Mouse (Mus musculus) heart, embryonic 16.5 days (tissue): ENCODE results near the gene Mrtfa. TPM values are rescaled to one million over a fixed set of nuclear protein-coding genes. Genes with fewer than 3 reads are reported as not detected.

Experiments used
- ATAC-seq: fragments of 200-750 bp; cut with Nextera tagmentation; replicated peaks from 2 replicates; pipeline ENCODE4 v1.8.0; 2017; ENCODE audit warnings: moderate number of reproducible peaks; ENCODE audit not compliant: insufficient read depth, low FRiP score; ENCODE audit errors: extremely low read depth
- H3K27ac ChIP-seq: fragments of 300-500 bp; sonication (generic); 2 replicates; pipeline ENCODE4 v1.5.1; 2014; ENCODE audit warnings: mild to moderate bottlenecking, low read length, control low read depth, moderate library complexity
- H3K27me3 ChIP-seq: fragments of 300-500 bp; sonication (generic); 2 replicates; pipeline ENCODE4 v1.6.1; 2014; ENCODE audit warnings: low read length, mixed read lengths; ENCODE audit not compliant: control insufficient read depth, insufficient read depth
- H3K36me3 ChIP-seq: fragments of 300-500 bp; sonication (generic); 2 replicates; pipeline ENCODE4 v1.6.1; 2014; ENCODE audit not compliant: control insufficient read depth, insufficient read depth
- H3K4me1 ChIP-seq: fragments of 300-500 bp; sonication (generic); 2 replicates; pipeline ENCODE4 v1.6.1; 2014; ENCODE audit warnings: low read length, mixed read lengths; ENCODE audit not compliant: control insufficient read depth, insufficient read depth
- H3K4me2 ChIP-seq: fragments of 300-500 bp; sonication (generic); 2 replicates; pipeline ENCODE4 v1.6.1; 2014; ENCODE audit warnings: low read depth, mild to moderate bottlenecking, control low read depth, low read length
- H3K4me3 ChIP-seq: fragments of 300-500 bp; sonication (generic); 2 replicates; pipeline ENCODE4 v1.5.1; 2014; ENCODE audit warnings: mild to moderate bottlenecking, control low read depth, low read length
- H3K9ac ChIP-seq: fragments of 300-500 bp; sonication (generic); 2 replicates; pipeline ENCODE4 v1.6.1; 2014; ENCODE audit warnings: low read length, control low read depth
- H3K9me3 ChIP-seq: fragments of 300-500 bp; sonication (generic); replicated peaks from 2 replicates; pipeline ENCODE4 v1.6.1; 2016; ENCODE audit warnings: low read length; ENCODE audit not compliant: control insufficient read depth
- WGBS: fragments of 180-500 bp; shearing (Covaris S2); extraction: QIAGEN DNeasy Blood & Tissue Kit; methylation state at CpG from one replicate; pipeline ENCODE4 v1.1.7; 2014; 5-methylcytosine and 5-hydroxymethylcytosine counted together
- polyA plus RNA-seq: library from polyadenylated mRNA; unstranded; fragments of >200 nt; fragmentation: Nextera tagmentation; extraction: Ambion mirVana; gene quantifications from 2 replicates; pipeline ENCODE4 v1.2.1, GENCODE M21; 2015

Gene Mrtfa
- polyA plus RNA-seq, 1 experiment from 2014 or later, result 14.1 TPM

- H3K36me3 ChIP-seq, result no peaks in the 10 kb centered on the region
- no peak overlapping the region for H3K9ac ChIP-seq
- no peak overlapping the region for H3K27ac ChIP-seq
- 88% methylated on average over 5 of the region's 5 CpGs for WGBS
- no peaks in the 10 kb centered on the region for H3K9me3 ChIP-seq
- H3K27me3 ChIP-seq, result no peaks in the 10 kb centered on the region
- H3K4me1 ChIP-seq, result peaks cover 4% of the 10 kb centered on the region
- no peak overlapping the region for H3K4me3 ChIP-seq
- no peak for ATAC-seq
- no peak overlapping the region for H3K4me2 ChIP-seq
These were observed 138.1 kb downstream of the Mrtfa start for GRCm38 (mm10) chr15:81052491-81052890.

- WGBS, result 17% methylated on average over 3 of the region's 3 CpGs
These were observed 140.1 kb downstream of the Mrtfa start for GRCm38 (mm10) chr15:81050488-81050887.

GRCm38 (mm10) chr15:81049401-81050053 lies 141.0 kb downstream of the Mrtfa start:
- peaks cover 4% of the 10 kb centered on the region for H3K4me1 ChIP-seq
- no peaks in the 10 kb centered on the region for H3K9me3 ChIP-seq
- no peaks in the 10 kb centered on the region for H3K27me3 ChIP-seq
- no peak overlapping the region for H3K9ac ChIP-seq
- no peak overlapping the region for H3K4me2 ChIP-seq
- H3K27ac ChIP-seq, result no peak overlapping the region
- ATAC-seq, result no peak
- H3K36me3 ChIP-seq, result no peaks in the 10 kb centered on the region
- WGBS, result 74% methylated on average over 6 of the region's 6 CpGs
- H3K4me3 ChIP-seq, result no peak overlapping the region

More at GRCm38 (mm10) chr15:81050488-81050887, 140.1 kb downstream of the Mrtfa start:
- no peaks in the 10 kb centered on the region for H3K36me3 ChIP-seq
- H3K4me1 ChIP-seq, result peaks cover 4% of the 10 kb centered on the region
- H3K4me3 ChIP-seq, result no peak overlapping the region
- ATAC-seq, result no peak
- H3K27ac ChIP-seq, result no peak overlapping the region
- H3K4me2 ChIP-seq, result no peak overlapping the region
- H3K9me3 ChIP-seq, result no peaks in the 10 kb centered on the region
- H3K27me3 ChIP-seq, result no peaks in the 10 kb centered on the region
- H3K9ac ChIP-seq, result no peak overlapping the region

- H3K36me3 ChIP-seq, result no peaks in the 10 kb centered on the region
- WGBS, result 50% methylated on average over 10 of the region's 10 CpGs
- ATAC-seq, result 0 out of 2 replicates have a peak, but pooled peaks have one; percentile 38
- H3K4me3 ChIP-seq, result no peak overlapping the region
- no peaks in the 10 kb centered on the region for H3K27me3 ChIP-seq
- no peak overlapping the region for H3K27ac ChIP-seq
- no peak overlapping the region for H3K4me2 ChIP-seq
- no peaks in the 10 kb centered on the region for H3K9me3 ChIP-seq
- H3K4me1 ChIP-seq, result peaks cover 4% of the 10 kb centered on the region
- no peak overlapping the region for H3K9ac ChIP-seq
These were observed 143.1 kb downstream of the Mrtfa start for GRCm38 (mm10) chr15:81047497-81047896.

GRCm38 (mm10) chr15:81046061-81046460 lies 144.5 kb downstream of the Mrtfa start:
- no peaks in the 10 kb centered on the region for H3K9me3 ChIP-seq
- no peak overlapping the region for H3K4me2 ChIP-seq
- ATAC-seq, result no peak
- no peak overlapping the region for H3K4me3 ChIP-seq
- no peaks in the 10 kb centered on the region for H3K36me3 ChIP-seq
- 82% methylated on average over 7 of the region's 7 CpGs for WGBS
- no peak overlapping the region for H3K9ac ChIP-seq
- no peak overlapping the region for H3K27ac ChIP-seq
- no peaks in the 10 kb centered on the region for H3K27me3 ChIP-seq
- H3K4me1 ChIP-seq, result peaks cover 4% of the 10 kb centered on the region

GRCm38 (mm10) chr15:81045336-81045735 lies 145.2 kb downstream of the Mrtfa start:
- no peak overlapping the region for H3K9ac ChIP-seq
- H3K27me3 ChIP-seq, result no peaks in the 10 kb centered on the region
- H3K36me3 ChIP-seq, result no peaks in the 10 kb centered on the region
- H3K9me3 ChIP-seq, result no peaks in the 10 kb centered on the region
- peak overlapping the region; percentile 17; the same call in 1 of the 2 replicates for H3K27ac ChIP-seq
- H3K4me1 ChIP-seq, result peaks cover 4% of the 10 kb centered on the region
- ATAC-seq, result no peak
- H3K4me2 ChIP-seq, result peak overlapping the region; percentile 14
- H3K4me3 ChIP-seq, result peak overlapping the region; percentile 32
- WGBS, result 81% methylated on average over 4 of the region's 4 CpGs

- 92% methylated on average over 9 of the region's 9 CpGs for WGBS
- Histone ChIP-seq H3K27me3 (no peaks in the 10 kb centered on the region), H3K4me1 (no peaks in the 10 kb centered on the region), H3K36me3 (no peaks in the 10 kb centered on the region), H3K4me3 (peak overlapping the region; percentile 32), H3K4me2 (peak overlapping the region; percentile 14), H3K27ac (no peak overlapping the region), H3K9ac (no peak overlapping the region), H3K9me3 (no peaks in the 10 kb centered on the region)
- no peak for ATAC-seq
These were observed 146.1 kb downstream of the Mrtfa start for GRCm38 (mm10) chr15:81044446-81044845.

GRCm38 (mm10) chr15:81042276-81042931 lies 148.2 kb downstream of the Mrtfa start:
- Histone ChIP-seq H3K9ac (no peak overlapping the region), H3K9me3 (no peaks in the 10 kb centered on the region), H3K4me3 (no peak overlapping the region), H3K4me1 (no peaks in the 10 kb centered on the region), H3K4me2 (no peak overlapping the region), H3K36me3 (no peaks in the 10 kb centered on the region), H3K27me3 (no peaks in the 10 kb centered on the region), H3K27ac (no peak overlapping the region)
- ATAC-seq, result no peak
- WGBS, result 53% methylated on average over 13 of the region's 13 CpGs

GRCm38 (mm10) chr15:81041767-81042166 lies 148.8 kb downstream of the Mrtfa start:
- no peak overlapping the region for H3K4me3 ChIP-seq
- no peak overlapping the region for H3K27ac ChIP-seq
- no peak overlapping the region for H3K9ac ChIP-seq
- H3K4me2 ChIP-seq, result no peak overlapping the region
- H3K9me3 ChIP-seq, result no peaks in the 10 kb centered on the region
- H3K27me3 ChIP-seq, result no peaks in the 10 kb centered on the region
- H3K36me3 ChIP-seq, result no peaks in the 10 kb centered on the region
- 47% methylated on average over 4 of the region's 4 CpGs for WGBS
- no peak for ATAC-seq
- no peaks in the 10 kb centered on the region for H3K4me1 ChIP-seq
